ENCODE assay signal across 8 mouse cellular contexts in the genomic region with DNA sequence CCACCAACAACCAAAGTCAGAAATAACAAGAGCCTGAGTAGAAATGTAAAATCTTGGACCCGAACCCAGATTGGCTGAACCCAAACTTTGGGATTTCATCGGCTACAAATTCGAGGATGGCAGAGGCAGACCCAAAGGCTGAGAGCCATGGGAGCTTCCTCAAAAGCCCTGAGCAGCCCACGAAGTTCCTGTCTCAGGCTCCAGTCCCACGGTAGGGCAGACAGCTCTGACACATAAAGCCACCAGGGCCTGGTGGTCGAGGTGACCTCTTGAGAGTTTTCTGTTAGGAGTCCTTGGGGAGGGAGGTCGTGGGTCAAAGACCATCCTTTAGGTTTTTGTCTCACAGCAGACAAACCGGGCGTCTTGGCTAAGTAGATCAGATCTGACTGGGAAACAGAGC. TPM values are rescaled to one million over a fixed set of nuclear protein-coding genes. Genes with fewer than 3 reads are reported as not detected.
DNase-seq lines count a peak whose midpoint lies in the region; ATAC-seq and TF ChIP-seq lines count a peak whose summit lies in the region.

No protein-coding gene starts in this region.

- TF ChIP-seq CTCF in liver, adult 2 months (IDR thresholded peaks at IDR 0.05; ENCODE audit: low read depth, low read length), result no peak
- no peak for TF ChIP-seq CTCF in hindbrain, postnatal 0 days (IDR thresholded peaks at IDR 0.05; ENCODE audit: low read depth)

- no peaks in the 10 kb centered on the region for H3K4me1 ChIP-seq in liver, adult 2 months (ENCODE audit: control insufficient read depth, insufficient read depth, low read length)
- 0 out of 2 replicates have a peak, but pooled peaks cover 3% of the 10 kb centered on the region for H3K4me1 ChIP-seq in embryonic facial prominence, embryonic 14.5 days (ENCODE audit: control insufficient read depth, insufficient read depth, low read length)
- 0 out of 2 replicates have a peak, but pooled peaks cover 3% of the 10 kb centered on the region for H3K4me1 ChIP-seq in hindbrain, postnatal 0 days (ENCODE audit: insufficient read depth, low read length)
- H3K4me1 ChIP-seq in midbrain, embryonic 10.5 days, result peaks cover 13% of the 10 kb centered on the region

- no peaks in the 10 kb centered on the region for H3K79me2 ChIP-seq in liver, adult 2 months (ENCODE audit: control insufficient read depth, insufficient read depth, low read length)

- no peak overlapping the region for H3K4me3 ChIP-seq in liver, adult 2 months (ENCODE audit: insufficient read depth, low read depth, low read length)
- H3K4me3 ChIP-seq in embryonic facial prominence, embryonic 14.5 days (ENCODE audit: low read depth, low read length), result peak overlapping the region; percentile 61
- peak overlapping the region; percentile 66 for H3K4me3 ChIP-seq in hindbrain, postnatal 0 days (ENCODE audit: low read length)
- peak overlapping the region; percentile 72 for H3K4me3 ChIP-seq in midbrain, embryonic 10.5 days

- WGBS in liver, adult 2 months, result 55% methylated on average over 9 of the region's 9 CpGs
- 39% methylated on average over 9 of the region's 9 CpGs for WGBS in embryonic facial prominence, embryonic 14.5 days
- 45% methylated on average over 9 of the region's 9 CpGs for WGBS in hindbrain, postnatal 0 days
- 47% methylated on average over 9 of the region's 9 CpGs for WGBS in midbrain, embryonic 10.5 days

- ATAC-seq in embryonic facial prominence, embryonic 14.5 days (ENCODE audit: low read depth), result no peak
- ATAC-seq in hindbrain, postnatal 0 days, result peak; percentile 8; the same call in 1 of the 2 replicates

- H3K36me3 ChIP-seq in liver, adult 2 months (ENCODE audit: control insufficient read depth, insufficient read depth, low read length), result no peaks in the 10 kb centered on the region
- no peaks in the 10 kb centered on the region for H3K36me3 ChIP-seq in embryonic facial prominence, embryonic 14.5 days (ENCODE audit: control insufficient read depth, insufficient read depth, low read length)
- no peaks in the 10 kb centered on the region for H3K36me3 ChIP-seq in hindbrain, postnatal 0 days (ENCODE audit: insufficient read depth, low read length)
- H3K36me3 ChIP-seq in midbrain, embryonic 10.5 days, result peaks cover 4% of the 10 kb centered on the region; the same call in 1 of the 2 replicates

- peak overlapping the region; percentile 15 for H3K27ac ChIP-seq in liver, adult 2 months (replicated peaks; ENCODE audit: insufficient read depth, low read depth, low read length)
- no peak overlapping the region for H3K27ac ChIP-seq in embryonic facial prominence, embryonic 14.5 days (replicated peaks; ENCODE audit: low read depth, low read length)
- H3K27ac ChIP-seq in hindbrain, postnatal 0 days, result no peak overlapping the region
- H3K27ac ChIP-seq in midbrain, embryonic 10.5 days (replicated peaks), result peak overlapping the region; percentile 83

- no peak overlapping the region; the same call in 1 of the 2 replicates for H3K9ac ChIP-seq in liver, adult 2 months (ENCODE audit: low read depth, low read length)
- peak overlapping the region; percentile 74 for H3K9ac ChIP-seq in embryonic facial prominence, embryonic 14.5 days (ENCODE audit: low read depth, low read length)
- peak overlapping the region; percentile 68 for H3K9ac ChIP-seq in hindbrain, postnatal 0 days (replicated peaks; ENCODE audit: low read length)

- DNase-seq in liver, adult 2 months (ENCODE audit: extremely low read depth, low read depth, low spot score), result peak; percentile 8
- no peak for DNase-seq in liver
- DNase-seq in embryonic facial prominence, embryonic 14.5 days (ENCODE audit: low spot score), result no peak
- DNase-seq in hindbrain, postnatal 0 days (ENCODE audit: low spot score), result no peak
- peak; percentile 13 for DNase-seq in midbrain, embryonic 10.5 days (ENCODE audit: low spot score)
- DNase-seq in MN1 (ENCODE audit: low spot score), result no peak
- DNase-seq in left cerebral cortex, postnatal 36 days (ENCODE audit: low spot score in 2 of 2), result no peak
- DNase-seq in urinary bladder, postnatal 36 days (ENCODE audit: low spot score in 2 of 2), result no peak

- H3K9me3 ChIP-seq in embryonic facial prominence, embryonic 14.5 days (ENCODE audit: control insufficient read depth, low read length), result no peaks in the 10 kb centered on the region
- H3K9me3 ChIP-seq in hindbrain, postnatal 0 days (ENCODE audit: low read length), result no peaks in the 10 kb centered on the region
- H3K9me3 ChIP-seq in midbrain, embryonic 10.5 days (replicated peaks), result no peaks in the 10 kb centered on the region

- intact Hi-C loops in left cerebral cortex, postnatal 36 days (cut with DNase I), result no loop called here

- H3K27me3 ChIP-seq in liver, adult 2 months (ENCODE audit: control insufficient read depth, insufficient read depth, low read length), result no peaks in the 10 kb centered on the region
- H3K27me3 ChIP-seq in embryonic facial prominence, embryonic 14.5 days (replicated peaks; ENCODE audit: control insufficient read depth, insufficient read depth, low read length), result no peaks in the 10 kb centered on the region
- H3K27me3 ChIP-seq in hindbrain, postnatal 0 days (ENCODE audit: insufficient read depth, low read length), result no peaks in the 10 kb centered on the region
- H3K27me3 ChIP-seq in midbrain, embryonic 10.5 days (ENCODE audit: low read depth, poor library complexity, severe bottlenecking), result 0 out of 2 replicates have a peak, but pooled peaks cover 13% of the 10 kb centered on the region

- peak overlapping the region; percentile 81 for H3K4me2 ChIP-seq in embryonic facial prominence, embryonic 14.5 days (ENCODE audit: low read depth, low read length)
- H3K4me2 ChIP-seq in hindbrain, postnatal 0 days (ENCODE audit: low read depth, low read length), result peak overlapping the region; percentile 86

- TF ChIP-seq POLR2A in liver, adult 2 months (IDR thresholded peaks at IDR 0.05; ENCODE audit: extremely low read depth, insufficient read depth, low read length), result no peak

RNA-seq across cellular contexts. Expression of a gene that starts 1.1 kb away (rescaled TPM):
- total RNA-seq in liver, adult 2 months (2014; rRNA removed), result 8.0 and 11.1 TPM in 2 replicates
- polyA plus RNA-seq in liver, adult 2 months (2012; rRNA removed), result 4.0 TPM in 2 replicates
- 63.4 and 64.3 TPM in 2 replicates for polyA plus RNA-seq in embryonic facial prominence, embryonic 14.5 days (2014; fragmentation: Nextera tagmentation; extraction: Ambion mirVana)
- total RNA-seq in hindbrain, postnatal 0 days (2014; rRNA removed), result 11.6 and 15.0 TPM in 2 replicates
- polyA plus RNA-seq in hindbrain, postnatal 0 days (2015; fragmentation: Nextera tagmentation; extraction: Ambion mirVana), result 59.8 and 62.3 TPM in 2 replicates
- 20.7 and 23.8 TPM in 2 replicates for polyA plus RNA-seq in midbrain, embryonic 10.5 days (2016; fragmentation: Nextera tagmentation; extraction: Ambion mirVana)
- 10 to 100 TPM; 43.8 to 44.2 TPM for total RNA-seq in left cerebral cortex, postnatal 36 days (2021)

RNA-seq across cellular contexts. Expression of a gene that starts 26.3 kb away (rescaled TPM):
- total RNA-seq in liver, adult 2 months (2014; rRNA removed), result 3.9 and 4.1 TPM in 2 replicates
- polyA plus RNA-seq in liver, adult 2 months (2012; rRNA removed), result 1.1 and 1.2 TPM in 2 replicates
- polyA plus RNA-seq in embryonic facial prominence, embryonic 14.5 days (2014; fragmentation: Nextera tagmentation; extraction: Ambion mirVana), result 37.8 and 39.9 TPM in 2 replicates
- total RNA-seq in hindbrain, postnatal 0 days (2014; rRNA removed), result 6.4 and 11.8 TPM in 2 replicates
- 8.8 and 10.2 TPM in 2 replicates for polyA plus RNA-seq in hindbrain, postnatal 0 days (2015; fragmentation: Nextera tagmentation; extraction: Ambion mirVana)
- 10.3 and 10.8 TPM in 2 replicates for polyA plus RNA-seq in midbrain, embryonic 10.5 days (2016; fragmentation: Nextera tagmentation; extraction: Ambion mirVana)
- total RNA-seq in left cerebral cortex, postnatal 36 days (2021), result 10 to 100 TPM; 21.5 to 31.1 TPM

RNA-seq across cellular contexts. Expression of a gene that starts 52.2 kb away (rescaled TPM):
- 2.3 and 2.5 TPM in 2 replicates for total RNA-seq in liver, adult 2 months (2014; rRNA removed)
- polyA plus RNA-seq in liver, adult 2 months (2012; rRNA removed), result 1.8 and 2.9 TPM in 2 replicates
- 4.1 and 4.9 TPM in 2 replicates for polyA plus RNA-seq in embryonic facial prominence, embryonic 14.5 days (2014; fragmentation: Nextera tagmentation; extraction: Ambion mirVana)
- 2.6 and 2.8 TPM in 2 replicates for total RNA-seq in hindbrain, postnatal 0 days (2014; rRNA removed)
- polyA plus RNA-seq in hindbrain, postnatal 0 days (2015; fragmentation: Nextera tagmentation; extraction: Ambion mirVana), result 2.4 and 2.9 TPM in 2 replicates
- 4.0 and 4.5 TPM in 2 replicates for polyA plus RNA-seq in midbrain, embryonic 10.5 days (2016; fragmentation: Nextera tagmentation; extraction: Ambion mirVana)
- 1 to 10 TPM; 7.9 to 9.8 TPM for total RNA-seq in left cerebral cortex, postnatal 36 days (2021)

RNA-seq across cellular contexts. Expression of a gene that starts 52.5 kb away (rescaled TPM):
- total RNA-seq in liver, adult 2 months (2014; rRNA removed), result 23.5 and 29.6 TPM in 2 replicates
- polyA plus RNA-seq in liver, adult 2 months (2012; rRNA removed), result 9.5 and 9.6 TPM in 2 replicates
- 31.3 and 38.2 TPM in 2 replicates for polyA plus RNA-seq in embryonic facial prominence, embryonic 14.5 days (2014; fragmentation: Nextera tagmentation; extraction: Ambion mirVana)
- total RNA-seq in hindbrain, postnatal 0 days (2014; rRNA removed), result 23.7 and 30.5 TPM in 2 replicates
- 31.5 and 35.7 TPM in 2 replicates for polyA plus RNA-seq in hindbrain, postnatal 0 days (2015; fragmentation: Nextera tagmentation; extraction: Ambion mirVana)
- polyA plus RNA-seq in midbrain, embryonic 10.5 days (2016; fragmentation: Nextera tagmentation; extraction: Ambion mirVana), result 18.9 and 19.3 TPM in 2 replicates
- 10 to 100 TPM; 25.3 to 27.8 TPM for total RNA-seq in left cerebral cortex, postnatal 36 days (2021)

Comparison
In these comparisons a context has a peak if more than half of its experiments do, and no peak if none do; other contexts are left out.
1. DNase-seq: peak in liver, adult 2 months (single experiment) and midbrain, embryonic 10.5 days (single experiment); none in liver (single experiment), embryonic facial prominence, embryonic 14.5 days (single experiment), hindbrain, postnatal 0 days (single experiment), MN1 (single experiment), left cerebral cortex, postnatal 36 days (0 of 2) and urinary bladder, postnatal 36 days (0 of 2).
2. H3K27ac ChIP-seq: peak in liver, adult 2 months (single experiment) and midbrain, embryonic 10.5 days (single experiment); none in embryonic facial prominence, embryonic 14.5 days (single experiment) and hindbrain, postnatal 0 days (single experiment).